Mouse (Mus musculus): ENCODE measurements around the gene Fbxl12.
"Not testable (repeated sequence)": the region's sequence is repeated elsewhere in the genome, so short reads cannot be mapped to it uniquely, and the experiment has no call there.

The Fbxl12 gene

DNA sequence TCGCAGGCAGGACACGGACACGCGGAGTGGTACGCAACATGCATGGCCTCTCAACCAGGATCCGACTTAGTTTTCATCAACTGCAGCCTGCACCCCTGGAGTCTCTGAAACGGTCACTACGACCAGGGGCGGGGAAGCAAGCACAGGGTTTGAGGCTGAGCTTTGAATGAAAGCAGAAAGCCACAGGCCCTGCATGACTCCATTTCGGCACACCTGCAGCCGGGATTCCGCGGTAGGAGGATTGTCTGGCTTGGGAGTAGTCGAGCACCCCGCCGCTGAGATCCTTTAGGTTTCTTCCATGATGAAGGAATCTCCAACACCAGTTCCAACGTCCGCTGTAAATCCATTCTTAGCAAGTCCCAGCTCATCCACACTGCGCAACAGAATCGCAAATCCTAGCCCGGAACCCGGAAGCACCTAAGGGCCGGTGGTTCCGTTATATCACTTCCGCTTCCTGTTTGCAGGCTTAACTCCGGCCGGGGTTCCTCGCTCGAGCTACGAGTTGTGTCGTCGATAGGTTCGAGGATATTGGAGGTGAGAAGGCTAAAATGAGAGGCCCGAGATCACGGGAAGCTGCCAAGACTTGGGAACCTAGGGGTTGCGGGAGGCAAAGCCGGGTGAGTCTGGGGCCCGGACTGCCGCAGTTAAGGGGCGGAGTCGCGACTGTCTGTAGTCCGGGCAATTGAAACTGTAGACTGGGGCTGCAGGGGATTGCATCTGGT, at the start of gene Fbxl12:
Gene Fbxl12, minus strand, starts transcription at position 408 of the 722 bp plus-strand sequence.
- peak in 1 of 2 experiments; percentile 62 for DNase-seq (ENCODE audit: low spot score in 2 of 2)

DNA sequence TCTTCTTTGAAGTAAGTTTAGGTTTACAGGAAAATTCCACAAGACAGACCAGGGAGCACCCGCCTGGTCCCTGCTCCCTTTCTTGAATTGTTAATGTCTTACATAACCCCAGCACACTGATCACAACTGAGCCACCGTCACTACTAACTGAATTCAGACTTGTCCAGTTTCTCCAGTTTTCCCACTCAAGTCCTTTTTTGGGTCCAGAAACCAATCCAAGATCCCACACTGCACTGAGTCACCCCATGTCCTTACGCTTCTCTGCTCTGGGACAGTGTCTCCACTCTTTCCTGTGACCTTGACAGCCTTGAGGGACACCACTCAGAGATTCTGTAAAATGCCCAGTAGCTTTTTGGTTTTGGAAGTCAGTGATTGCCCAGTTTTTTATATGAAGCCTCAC, 48.3 kb upstream of the Fbxl12 start:
- DNase-seq (ENCODE audit: low spot score in 2 of 2), result no peak

DNA sequence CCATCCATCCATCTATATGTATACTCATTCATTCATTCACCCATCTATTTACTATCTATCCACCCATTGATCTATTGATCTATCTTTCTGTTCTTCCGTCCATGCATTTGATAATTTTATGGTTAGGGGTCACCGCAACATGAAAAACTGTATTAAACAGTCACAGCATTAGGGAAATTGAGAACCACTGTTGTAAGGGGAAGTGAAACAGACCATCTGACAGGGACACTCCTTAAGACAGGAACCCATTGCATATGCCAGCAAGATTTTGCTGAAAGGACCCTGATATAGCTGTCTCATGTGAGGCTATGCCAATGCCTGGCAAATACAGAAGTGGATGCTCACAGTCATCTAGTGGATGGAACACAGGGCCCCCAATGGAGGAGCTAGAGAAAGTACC, 45.9 kb upstream of the Fbxl12 start:
- DNase-seq (ENCODE audit: low spot score in 2 of 2), result not testable (repeated sequence)

DNA sequence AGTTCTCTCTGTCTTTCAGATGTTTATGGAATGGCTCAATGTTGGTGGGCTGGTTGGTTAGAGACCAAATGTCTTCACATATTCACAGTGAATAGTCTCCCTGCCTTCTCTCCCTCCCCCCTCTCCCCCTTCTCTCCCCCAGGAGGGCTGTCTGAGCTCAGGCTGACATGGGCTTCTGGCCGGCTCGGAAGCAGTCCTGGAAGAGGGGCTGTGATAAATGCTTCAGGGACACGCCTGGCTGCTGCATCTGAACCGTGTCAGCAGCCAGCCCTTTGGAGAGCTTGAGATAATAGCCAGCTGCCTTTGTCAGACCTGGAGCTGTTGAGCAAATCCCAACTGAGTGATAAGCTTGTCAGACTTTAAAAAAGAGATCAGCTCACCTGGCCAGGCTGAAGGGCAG, 45.3 kb upstream of the Fbxl12 start:
- no peak for DNase-seq (ENCODE audit: low spot score in 2 of 2)

DNA sequence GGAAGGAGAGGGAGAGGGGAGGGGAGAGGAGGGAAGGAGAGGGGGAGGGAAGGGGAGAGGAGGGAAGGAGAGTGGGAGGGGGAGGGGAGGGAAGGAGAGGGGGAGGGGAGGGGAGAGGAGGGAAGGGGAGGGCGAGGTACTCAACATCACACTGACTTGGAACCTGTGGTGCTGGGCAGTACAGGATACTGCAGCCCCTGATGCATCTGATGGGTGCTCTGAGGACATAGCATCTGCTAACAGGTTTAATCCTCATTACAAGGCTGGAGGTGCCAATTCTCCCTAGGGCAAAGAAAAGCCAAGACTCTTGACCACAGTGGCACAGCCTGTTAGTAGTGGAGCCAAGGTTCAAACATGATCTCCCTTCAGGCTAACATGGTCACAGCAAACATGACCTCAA, 44.8 kb upstream of the Fbxl12 start:
- no peak for DNase-seq (ENCODE audit: low spot score in 2 of 2)

DNA sequence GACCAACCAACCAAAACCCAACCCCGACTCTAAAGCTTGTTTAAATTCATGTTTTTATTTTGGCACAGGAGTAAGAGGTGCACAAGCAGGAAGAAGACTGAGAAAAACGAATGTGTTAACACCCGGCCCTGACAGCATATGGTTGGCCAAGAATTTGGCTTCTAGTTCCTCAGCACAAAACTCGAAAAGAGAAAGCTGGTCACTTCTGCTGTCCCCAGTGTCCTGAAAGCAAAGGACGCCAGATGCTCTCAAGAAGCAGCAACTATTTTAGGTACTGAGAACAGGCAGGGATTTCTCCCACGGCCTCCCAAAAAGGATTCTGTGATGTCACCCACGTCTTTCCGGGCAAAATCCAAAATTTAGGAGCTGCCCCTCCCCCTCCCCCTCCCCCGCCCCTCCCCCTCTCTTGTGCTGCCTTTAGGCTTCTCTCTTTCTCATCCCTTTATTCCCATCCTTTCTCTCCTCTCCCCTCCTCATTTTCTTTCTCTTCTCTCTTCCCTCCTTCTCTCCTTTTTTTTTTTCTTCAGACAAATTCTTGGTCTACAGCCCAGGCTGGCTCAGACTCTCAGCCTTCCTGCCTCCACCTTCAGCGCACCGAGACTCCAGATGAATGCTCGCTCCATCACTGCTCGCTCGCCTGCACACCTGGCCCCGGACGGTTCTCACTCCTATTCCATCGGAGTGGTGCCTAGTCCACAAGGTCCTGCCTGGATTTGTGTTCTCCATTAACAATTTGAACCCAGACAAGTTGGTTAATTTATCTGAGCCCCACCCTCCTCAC, 40.7 kb upstream of the Fbxl12 start:
- no peak for DNase-seq (ENCODE audit: low spot score in 2 of 2)

DNA sequence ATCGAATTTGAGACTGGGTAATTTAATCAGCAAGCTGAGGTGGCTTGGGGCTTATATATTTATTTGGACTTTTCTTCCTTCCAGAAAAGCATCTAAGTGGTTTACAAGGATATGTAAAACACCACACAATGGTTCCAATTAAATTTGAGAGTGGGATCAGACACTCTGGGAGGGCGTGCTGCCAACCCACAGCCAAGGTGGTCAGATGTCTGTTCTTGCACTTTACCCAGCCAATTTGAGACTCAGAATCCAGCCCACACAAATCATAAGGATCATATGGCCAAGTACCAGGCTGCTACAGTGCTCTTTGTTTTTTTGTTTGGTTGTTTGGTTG, 37.8 kb upstream of the Fbxl12 start:
- DNase-seq (ENCODE audit: low spot score in 2 of 2), result no peak

DNA sequence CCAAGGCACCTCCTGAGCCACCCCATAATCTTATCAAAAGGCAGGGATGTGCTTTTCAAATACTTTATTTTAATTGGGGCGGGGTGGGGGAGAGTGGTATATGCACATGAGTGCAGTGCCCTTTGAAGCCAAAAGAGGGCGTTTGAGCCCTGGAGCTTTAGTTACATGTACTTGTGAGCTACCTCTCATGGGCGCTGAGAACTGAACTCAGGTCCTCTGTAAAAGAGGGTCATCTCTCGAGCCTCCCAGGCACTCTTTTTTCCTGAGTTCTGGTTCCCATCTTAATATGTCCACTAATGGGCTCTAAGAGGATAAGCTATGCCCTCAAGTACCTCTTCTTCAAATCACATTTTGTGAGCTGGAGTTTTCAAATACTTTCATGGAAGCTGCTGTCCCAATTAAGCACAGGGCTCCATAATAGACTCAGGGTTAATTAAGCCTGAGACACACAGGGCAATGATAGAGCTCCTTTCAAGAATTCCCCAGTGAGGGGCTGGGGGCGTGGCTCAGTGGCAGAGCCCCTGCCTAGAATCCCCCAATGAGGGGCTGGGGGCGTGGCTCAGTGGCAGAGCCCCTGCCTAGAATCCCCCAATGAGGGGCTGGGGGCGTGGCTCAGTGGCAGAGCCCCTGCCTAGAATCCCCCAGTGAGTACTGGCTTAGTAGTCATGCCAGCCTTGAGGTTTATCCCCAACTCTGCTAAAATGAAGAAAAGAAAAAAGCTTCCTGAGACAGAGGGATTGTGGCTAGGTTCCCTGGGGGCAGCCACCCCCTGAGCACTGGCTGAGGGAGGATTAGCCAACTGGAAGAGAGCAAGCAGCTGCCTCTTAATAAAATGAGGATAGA, 37.2 kb upstream of the Fbxl12 start:
- no peak for DNase-seq (ENCODE audit: low spot score in 2 of 2)

DNA sequence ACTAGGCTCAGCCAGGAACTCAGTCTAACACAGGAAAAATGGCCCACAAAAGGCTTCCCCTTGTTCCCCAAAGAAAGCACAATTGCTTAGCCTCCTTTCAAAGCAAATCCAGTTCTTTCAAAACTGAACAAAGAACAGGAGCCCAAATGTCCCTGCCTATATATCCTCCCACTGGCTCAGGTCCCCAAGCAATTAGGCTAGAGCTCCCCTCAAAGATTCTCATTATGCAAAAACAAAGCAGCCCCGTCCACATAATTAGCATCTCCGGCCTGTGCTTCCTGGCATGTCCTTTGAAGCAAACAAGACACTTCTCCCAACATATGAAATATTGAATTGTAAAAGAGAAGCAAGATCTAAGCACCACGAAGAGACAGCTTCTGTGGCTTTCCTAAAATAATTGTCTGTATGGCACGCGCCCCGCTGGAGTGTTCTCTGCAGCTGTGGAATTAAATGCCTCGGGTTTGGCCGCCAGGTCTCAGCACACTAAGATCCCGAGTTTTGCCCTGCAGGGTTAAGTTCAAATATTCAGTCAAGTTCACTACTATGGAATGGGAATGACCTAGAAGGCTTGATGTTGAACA, 35.9 kb upstream of the Fbxl12 start:
- no peak for DNase-seq (ENCODE audit: low spot score in 2 of 2)

DNA sequence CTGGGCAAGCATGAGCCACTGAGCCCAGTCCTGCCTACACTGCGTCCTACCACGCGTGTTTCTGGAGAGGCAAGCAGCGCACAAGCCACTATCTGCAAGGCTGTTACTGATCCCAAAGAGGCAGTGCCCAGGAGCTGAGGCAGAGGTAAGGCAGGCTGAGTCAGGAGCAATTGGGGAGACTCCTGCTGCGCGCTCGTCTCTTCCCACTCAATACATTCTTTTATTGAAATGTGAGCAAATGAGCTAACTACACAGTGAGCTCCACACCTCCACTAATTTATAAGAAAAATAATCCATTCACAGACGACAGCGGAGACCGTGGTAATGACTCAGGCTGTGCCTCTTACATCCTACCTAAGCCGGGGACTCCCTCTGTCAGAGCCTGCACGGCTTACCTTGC, 33.3 kb upstream of the Fbxl12 start:
- no peak for DNase-seq (ENCODE audit: low spot score in 2 of 2)

DNA sequence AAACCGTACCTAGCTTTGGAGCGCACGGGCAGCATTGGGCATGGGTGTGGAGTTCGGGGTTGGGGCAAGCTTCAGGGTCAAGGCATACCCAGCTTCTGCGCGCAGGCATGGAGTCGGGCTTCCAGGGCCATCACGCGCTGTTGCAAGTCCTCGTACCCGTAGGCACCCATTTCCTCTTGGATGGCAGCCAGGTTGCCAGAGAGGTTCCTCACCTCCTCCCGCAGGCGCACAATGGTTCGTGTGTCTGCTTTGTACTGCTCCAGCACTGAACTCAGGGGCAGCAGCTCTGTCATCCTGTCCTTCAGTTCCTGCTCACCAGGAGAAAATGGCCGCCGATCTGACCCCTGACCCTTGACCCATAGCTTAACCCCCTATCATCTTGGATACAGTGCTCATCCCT, 27.5 kb upstream of the Fbxl12 start:
- DNase-seq (ENCODE audit: low spot score in 2 of 2), result no peak

DNA sequence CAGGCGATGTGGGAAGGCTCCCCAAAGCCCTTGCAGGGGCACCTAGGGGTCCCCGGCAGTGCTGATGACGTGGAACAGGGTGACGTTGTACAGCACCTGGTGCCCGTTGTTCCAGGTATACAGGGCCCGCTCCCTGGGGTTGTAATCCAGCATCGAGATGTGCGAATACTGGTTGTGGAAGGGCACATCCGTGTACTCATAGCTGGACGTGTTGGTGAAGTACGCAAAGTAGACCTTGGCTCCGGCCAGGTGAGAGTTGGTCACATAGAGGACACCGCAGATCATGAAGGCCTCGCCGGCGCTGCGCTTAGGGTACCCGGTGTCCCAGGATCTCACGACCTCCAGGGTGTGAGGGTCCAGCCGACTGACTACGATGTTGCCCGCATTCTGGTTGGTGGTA, 23.5 kb upstream of the Fbxl12 start:
- DNase-seq (ENCODE audit: low spot score in 2 of 2), result no peak

DNA sequence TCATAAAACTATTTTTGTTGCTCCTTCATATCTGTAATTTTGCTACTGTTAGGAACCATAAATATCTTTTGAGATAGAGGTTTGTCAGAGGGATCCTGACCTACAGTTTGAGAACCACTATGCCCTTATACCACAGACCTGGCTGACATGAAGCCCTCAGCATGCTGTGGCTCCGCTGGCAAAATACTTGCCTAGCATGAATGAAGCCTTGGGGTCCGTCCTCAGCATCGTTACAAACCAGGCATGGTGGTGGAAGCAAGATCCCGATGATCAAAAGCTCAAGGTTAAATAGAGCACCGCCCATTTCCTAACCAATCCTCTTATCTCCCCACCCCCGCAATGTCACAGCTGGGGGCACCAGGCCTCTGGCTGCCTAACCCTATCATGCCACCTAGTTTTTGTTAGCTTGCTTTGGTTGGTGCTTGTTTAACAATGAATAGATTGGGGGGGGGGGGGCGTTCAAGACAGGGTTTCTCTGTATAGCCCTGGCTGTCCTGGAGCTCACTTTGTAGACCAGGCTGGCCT, 22.0 kb upstream of the Fbxl12 start:
- DNase-seq (ENCODE audit: low spot score in 2 of 2), result no peak

DNA sequence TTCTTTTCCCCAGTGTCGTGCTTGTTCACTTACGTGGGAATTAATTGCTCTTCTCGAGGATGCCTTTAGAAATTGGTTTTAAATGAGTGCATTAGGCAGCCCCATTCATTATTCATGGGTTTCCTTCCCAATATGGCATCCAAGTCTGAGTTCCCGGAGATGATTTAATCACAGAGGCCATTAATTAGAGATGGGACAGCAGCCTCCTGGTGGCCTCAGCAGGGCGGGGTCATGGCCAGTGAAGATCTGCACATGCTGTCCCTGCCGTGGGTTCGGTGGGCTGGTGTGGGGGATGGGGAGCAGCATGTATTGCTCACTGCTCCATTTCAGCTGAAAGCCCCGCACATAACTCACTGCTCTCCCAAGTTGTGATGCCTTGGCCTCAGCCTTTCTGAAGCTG, 21.4 kb upstream of the Fbxl12 start:
- no peak for DNase-seq (ENCODE audit: low spot score in 2 of 2)

DNA sequence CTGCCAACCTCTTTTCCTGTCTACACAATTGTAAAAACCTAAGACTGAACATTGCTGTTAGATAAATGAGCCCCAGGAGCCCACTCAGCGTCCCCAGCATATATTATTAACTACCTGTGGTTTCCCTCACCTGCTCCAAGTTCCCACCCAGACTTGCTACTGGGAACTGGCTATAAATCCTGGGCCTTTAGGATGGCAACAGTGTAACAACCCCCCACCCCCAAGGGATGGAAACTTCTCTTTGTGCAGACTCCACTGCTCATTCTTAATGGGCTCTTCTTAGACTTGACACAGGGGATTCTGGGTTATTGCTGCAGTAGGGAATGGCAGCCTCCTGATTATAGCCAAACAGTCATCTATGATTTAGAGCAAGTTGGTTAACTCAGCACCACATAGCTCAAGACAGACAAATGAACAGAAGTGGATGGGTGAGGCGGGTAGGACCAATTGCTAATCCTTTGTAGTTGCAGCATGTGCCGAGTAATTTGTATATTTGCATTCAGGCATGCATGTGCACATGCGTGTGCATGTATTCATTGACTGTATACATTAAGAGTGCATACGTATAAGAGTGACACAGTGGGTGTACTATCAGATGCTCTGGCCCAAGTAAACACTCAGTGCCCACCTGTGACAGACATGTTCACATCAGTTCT, 20.5 kb upstream of the Fbxl12 start:
- no peak for DNase-seq (ENCODE audit: low spot score in 2 of 2)

DNA sequence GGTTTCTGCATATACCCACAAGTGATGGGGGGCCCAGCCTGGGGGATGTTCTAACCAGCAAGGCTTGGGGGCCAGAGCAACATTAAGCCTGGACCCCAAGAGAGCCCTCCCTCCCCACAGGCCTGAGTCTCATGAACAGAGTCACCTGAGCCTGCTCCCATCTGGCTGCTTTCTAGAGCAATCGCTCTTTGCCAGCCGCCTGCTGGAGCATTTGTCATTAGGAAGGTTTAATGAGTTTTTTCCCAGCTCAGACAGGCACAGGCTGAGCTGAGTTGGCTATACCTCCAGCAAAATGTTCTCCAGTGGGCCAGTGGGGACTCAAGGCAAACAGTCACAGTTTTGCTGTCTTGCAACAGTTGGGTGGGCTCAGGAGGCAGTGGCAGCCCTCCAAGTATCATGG, 19.8 kb upstream of the Fbxl12 start:
- no peak for DNase-seq (ENCODE audit: low spot score in 2 of 2)

DNA sequence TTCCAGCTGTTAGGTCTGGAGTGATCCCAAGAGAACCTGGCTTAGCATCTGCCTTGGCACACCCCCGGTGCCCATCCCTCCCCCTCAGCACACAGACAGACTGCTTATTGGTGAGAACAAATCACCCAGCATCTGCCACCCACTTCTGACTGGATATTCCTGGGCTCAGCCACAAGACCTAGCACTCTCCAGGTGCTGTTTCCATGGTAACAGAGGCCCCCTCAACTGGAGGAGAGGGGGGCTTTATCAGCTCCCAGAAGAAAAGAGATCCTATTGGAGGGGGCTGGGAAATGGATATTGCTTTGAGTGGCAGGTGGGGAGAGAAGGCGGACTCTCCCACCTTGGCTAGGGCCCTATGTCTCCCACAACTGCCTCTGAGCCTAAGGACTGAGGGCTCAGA, 19.4 kb upstream of the Fbxl12 start:
- DNase-seq (ENCODE audit: low spot score in 2 of 2), result no peak

DNA sequence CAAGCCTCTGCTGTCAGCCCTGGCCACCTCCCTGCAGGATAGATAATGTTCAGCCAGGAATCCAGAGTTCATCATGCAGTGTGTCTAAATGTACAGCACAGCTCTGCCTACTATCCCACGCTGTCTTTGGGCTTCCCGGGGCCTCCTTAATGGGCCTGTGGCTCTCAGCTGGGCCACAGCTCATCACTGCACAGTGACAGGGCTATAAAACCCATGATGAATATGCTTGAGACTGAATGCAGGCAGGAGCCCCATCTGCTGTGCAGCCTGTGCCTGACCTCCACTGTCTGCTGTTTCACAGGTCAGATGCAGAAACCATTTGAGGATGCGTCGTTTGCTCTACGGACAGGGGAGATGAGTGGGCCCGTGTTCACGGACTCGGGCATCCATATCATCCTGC, 18.3 kb upstream of the Fbxl12 start:
- DNase-seq (ENCODE audit: low spot score in 2 of 2), result no peak

DNA sequence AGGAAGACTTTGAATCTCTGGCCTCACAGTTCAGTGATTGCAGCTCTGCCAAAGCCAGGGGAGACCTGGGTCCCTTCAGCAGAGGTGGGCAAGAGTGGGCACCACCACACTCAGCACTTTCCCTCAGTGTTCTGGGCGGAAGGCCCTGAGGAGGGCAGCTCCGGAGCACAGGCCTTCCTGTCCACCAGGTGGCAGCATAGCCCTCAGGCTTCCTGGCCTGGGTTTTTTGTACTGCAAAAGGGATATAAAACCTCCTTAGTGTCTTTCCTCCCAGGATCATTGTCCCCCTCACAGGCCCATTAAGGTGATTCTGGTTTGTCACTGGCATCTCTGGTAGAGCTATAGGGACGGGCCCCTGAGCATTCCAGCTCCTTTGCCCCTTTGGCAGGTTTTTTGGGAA, 17.8 kb upstream of the Fbxl12 start:
- DNase-seq (ENCODE audit: low spot score in 2 of 2), result peak; percentile 66 to 81

DNA sequence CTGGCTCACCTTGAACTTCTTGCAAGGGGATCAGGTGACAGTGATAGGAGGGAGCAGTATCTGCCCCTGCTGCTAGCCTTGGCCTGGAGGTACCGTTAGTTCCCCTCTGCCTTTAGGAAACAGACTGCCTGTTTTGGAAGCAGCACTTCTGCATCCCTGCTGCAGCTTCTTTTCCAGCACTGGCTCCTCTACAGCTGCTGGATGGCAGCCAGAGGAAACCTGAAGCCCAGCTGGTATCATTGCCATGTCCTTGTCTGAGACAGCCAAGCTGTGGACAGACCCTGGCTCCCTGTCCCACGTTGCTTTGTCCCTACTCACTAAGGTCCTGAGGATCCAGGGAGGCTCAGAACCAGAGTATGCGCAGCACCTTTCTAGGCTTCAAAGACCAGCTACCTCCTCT, 13.0 kb upstream of the Fbxl12 start:
- no peak for DNase-seq (ENCODE audit: low spot score in 2 of 2)

DNA sequence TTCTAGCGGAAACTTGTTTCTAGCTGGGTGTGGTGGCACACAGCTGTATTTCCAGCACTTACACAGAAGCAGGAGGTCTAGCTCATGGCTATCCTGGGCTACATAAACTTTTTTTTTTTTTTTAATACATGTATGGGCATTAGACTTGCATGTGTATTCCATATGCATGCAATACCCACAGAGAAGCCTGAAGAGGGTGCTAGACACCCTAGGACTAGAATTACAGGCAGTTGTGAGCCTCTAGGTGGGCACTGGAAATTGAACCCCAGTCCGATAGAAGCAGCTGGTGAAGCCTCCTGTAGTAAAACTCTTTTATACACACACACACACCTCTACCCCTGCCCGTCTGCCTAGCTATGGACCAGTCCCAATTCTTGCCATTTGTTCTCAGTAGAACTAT, 9.3 kb upstream of the Fbxl12 start:
- no peak for DNase-seq (ENCODE audit: low spot score in 2 of 2)

DNA sequence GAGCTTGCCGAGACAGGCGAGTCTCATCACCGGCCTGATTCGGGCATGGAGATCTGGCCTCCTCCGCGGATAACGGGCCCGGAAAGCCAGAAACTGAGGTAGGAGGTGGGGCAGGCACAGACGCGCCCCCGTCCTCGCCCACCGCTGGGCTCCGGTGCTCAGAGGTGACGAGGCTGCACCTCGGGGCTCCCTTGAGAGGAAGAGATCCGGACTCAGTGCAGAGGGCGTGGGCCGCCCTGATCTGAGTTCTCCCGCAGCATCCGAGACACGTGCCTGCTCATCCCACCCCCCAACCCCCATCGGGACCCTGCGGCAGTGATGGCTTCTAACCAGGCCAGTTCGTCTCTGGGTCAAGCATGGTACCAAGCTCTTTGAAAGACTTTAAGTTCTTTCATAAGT, 7.7 kb upstream of the Fbxl12 start:
- no peak for DNase-seq (ENCODE audit: low spot score in 2 of 2)

Data from cerebellum, postnatal 4 days (tissue).